Mouse (Mus musculus) large intestine, adult 2 months (tissue): Measurements from ENCODE around the gene Gm45716. TPM values are rescaled to one million over a fixed set of nuclear protein-coding genes. Genes with fewer than 3 reads are reported as not detected.

Source experiments
- DNase-seq: peaks from one replicate; pipeline ENCODE4 v3.0.0-alpha.2; 2012; ENCODE audit warnings: low read depth, low spot score
- WGBS: fragments of 180-500 bp; shearing (Covaris S2); methylation state at CpG from one replicate; pipeline ENCODE4 v1.1.7; 2018; 5-methylcytosine and 5-hydroxymethylcytosine counted together
- polyA plus RNA-seq: library from polyadenylated mRNA; depleted of rRNA; stranded (reverse); fragments of >200 nt; gene quantifications from 2 replicates; pipeline ENCODE4 v1.2.3, GENCODE M21; 2012; rRNA removed

Gm45716 gene
- polyA plus RNA-seq = 1.8 and 3.1 TPM in 2 replicates

DNA sequence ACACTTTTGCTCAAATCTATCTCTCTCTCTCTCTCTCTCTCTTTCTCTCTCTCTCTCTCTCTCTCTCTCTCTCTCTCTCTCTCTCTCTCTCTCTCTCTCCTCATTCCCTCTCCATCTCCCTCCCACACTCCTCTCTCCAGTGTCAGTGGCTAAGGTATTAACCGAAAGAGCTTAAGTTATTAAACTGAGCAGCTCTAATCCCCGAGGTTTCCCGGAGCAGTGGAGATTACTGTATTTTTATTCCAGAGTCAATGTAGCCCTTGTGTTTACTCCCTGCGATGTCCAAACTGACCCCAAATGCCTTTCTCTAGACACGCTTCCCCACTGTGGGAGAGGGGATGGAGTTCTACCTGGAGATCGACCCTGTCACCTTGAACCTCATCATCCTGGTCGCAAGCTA is at the start of gene Gm45716:
Gm45716 (plus strand) TSS at position 243 of the 400 bp plus-strand sequence.
- WGBS = 85% methylated on average over 7 of the region's 7 CpGs

GRCm38 (mm10) chr11:90142393-90142792 is 45.1 kb upstream of the Gm45716 start:
- 45% methylated on average over 4 of the region's 4 CpGs for WGBS
- no peak for DNase-seq

More for the DNA sequence above, at the start of gene Gm45716:
- no peak for DNase-seq

- 61% methylated on average over 4 of the region's 4 CpGs for WGBS
- DNase-seq = no peak
Measured at GRCm38 (mm10) chr11:90142936-90143335, 44.5 kb upstream of the Gm45716 start.

DNA sequence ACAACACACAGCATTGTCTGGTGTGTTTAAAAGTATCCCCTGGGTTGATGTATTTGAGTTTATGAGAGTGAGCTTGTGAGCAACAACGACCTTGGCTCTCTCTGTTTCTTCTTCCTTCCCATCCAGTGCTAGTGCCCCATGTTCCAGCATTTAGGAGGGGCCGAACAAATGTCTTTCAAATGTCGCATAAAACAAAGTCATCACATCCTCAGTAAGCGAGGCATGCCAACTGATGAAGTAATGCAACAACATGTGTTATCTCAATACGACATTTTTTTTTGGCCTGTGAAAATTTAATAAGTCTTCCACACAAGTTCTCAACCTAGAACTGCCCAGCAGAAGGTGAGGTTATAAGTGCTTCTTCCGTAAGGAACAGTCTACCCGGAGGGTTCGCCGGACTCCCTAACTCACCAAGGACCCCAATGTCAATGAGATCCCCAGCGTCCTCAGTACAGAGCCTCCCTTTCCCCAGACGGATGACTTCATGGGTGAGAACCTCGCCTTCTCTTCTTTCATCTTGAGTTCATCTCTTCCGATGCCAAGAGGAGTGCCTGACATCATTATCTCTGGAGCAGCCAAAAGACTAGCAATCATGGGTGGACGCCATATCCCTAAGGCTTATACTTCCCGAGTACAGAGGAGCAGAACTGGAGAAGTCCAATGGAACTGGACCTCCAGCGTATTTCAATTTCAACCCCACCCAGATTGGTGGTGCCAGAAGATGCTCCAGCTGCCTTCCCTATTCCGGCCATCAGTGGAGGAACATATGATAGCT is 41.2 kb upstream of the Gm45716 start:
- DNase-seq = no peak
- 88% methylated on average over 17 of the region's 17 CpGs for WGBS

GRCm38 (mm10) chr11:90155066-90155465 is 32.4 kb upstream of the Gm45716 start:
- WGBS = 38% methylated on average over 5 of the region's 5 CpGs

DNA sequence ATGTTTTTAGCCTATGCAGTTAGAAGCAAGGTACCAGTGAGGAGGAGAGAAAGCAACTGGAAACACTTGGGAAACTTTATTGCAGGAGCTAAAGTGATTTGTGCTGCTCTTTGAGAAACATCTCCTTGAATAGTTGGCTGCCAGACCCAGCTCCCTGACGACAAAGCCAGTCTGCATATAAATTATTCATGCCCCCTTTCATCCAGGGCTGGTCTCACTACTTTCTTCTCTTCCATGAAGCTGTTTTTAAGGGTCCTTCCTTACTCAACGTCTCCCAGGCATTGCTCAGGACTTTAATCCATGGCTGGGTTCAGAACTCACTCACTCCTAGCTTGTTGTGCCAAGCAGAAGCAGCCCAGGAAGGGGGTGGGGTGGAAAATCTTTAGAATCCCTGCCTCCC is 32.0 kb upstream of the Gm45716 start:
- WGBS = 21% methylated on average over 2 of the region's 2 CpGs

More at GRCm38 (mm10) chr11:90155066-90155465, 32.4 kb upstream of the Gm45716 start:
- no peak for DNase-seq

GRCm38 (mm10) chr11:90167771-90168170 is 19.7 kb upstream of the Gm45716 start:
- WGBS = 33% methylated on average over 6 of the region's 6 CpGs
- no peak for DNase-seq

More for the DNA sequence above, 32.0 kb upstream of the Gm45716 start:
- DNase-seq = no peak

- DNase-seq = no peak
- 88% methylated on average over 10 of the region's 10 CpGs for WGBS
Measured at GRCm38 (mm10) chr11:90168338-90169065, 19.0 kb upstream of the Gm45716 start.

DNA sequence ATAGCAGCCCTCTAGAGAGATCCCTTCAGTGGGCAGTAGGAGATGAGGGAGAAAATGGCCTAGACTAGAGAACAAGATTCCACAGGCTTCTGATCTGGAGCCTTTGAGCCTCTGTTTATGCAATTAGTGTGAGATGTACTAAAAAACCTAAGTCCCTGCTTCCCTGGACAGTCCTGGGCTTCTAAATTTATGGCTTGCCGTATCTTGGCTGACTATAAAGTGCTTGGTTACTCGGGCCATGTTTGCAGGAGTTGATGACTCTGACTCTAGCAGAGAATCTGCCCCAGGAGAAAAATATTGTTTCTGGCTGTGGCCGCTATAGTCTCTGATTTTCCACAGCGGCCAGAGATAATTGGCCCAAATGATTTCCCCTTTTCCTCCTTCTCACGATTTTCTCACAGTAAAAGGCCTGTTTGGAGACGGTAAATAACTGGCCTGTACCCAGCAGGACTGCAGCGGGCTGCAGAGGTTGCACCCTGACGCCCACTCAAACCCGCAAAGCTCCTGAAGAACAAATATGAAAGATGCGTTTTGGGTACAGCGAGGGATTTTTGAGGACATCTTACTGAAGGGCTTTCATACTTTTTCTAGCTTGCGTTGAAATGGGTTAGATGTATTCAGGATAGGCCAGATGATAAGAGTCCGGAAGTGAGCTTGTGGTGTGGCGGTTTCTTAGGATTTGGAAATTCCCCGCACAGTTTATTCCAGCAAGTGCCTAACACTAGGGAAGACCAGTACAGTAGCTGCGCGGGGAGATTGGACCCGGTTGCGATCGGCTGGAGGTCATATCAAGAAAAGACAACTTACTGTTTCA is 18.1 kb upstream of the Gm45716 start:
- 42% methylated on average over 20 of the region's 20 CpGs for WGBS

DNA sequence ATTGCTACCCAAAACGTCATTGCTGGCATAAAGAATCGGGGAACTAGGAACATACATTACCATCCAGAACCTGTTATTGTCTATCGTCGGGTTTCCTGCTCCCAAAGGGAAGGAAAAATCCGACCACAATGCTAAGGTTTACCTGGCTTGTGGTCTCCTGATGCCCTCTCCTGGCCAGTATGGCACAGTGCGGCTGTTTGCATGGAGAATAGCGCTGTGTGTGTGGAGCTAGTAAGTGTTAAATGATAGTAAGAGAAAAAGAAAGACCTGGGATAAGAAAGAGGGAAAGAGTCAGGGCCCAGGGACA is 17.5 kb upstream of the Gm45716 start:
- no peak for DNase-seq
- WGBS = 3% methylated on average over 7 of the region's 7 CpGs

More for the DNA sequence above, 18.1 kb upstream of the Gm45716 start:
- DNase-seq = no peak

GRCm38 (mm10) chr11:90172331-90172730 is 15.2 kb upstream of the Gm45716 start:
- 73% methylated on average over 6 of the region's 6 CpGs for WGBS
- DNase-seq = no peak

DNA sequence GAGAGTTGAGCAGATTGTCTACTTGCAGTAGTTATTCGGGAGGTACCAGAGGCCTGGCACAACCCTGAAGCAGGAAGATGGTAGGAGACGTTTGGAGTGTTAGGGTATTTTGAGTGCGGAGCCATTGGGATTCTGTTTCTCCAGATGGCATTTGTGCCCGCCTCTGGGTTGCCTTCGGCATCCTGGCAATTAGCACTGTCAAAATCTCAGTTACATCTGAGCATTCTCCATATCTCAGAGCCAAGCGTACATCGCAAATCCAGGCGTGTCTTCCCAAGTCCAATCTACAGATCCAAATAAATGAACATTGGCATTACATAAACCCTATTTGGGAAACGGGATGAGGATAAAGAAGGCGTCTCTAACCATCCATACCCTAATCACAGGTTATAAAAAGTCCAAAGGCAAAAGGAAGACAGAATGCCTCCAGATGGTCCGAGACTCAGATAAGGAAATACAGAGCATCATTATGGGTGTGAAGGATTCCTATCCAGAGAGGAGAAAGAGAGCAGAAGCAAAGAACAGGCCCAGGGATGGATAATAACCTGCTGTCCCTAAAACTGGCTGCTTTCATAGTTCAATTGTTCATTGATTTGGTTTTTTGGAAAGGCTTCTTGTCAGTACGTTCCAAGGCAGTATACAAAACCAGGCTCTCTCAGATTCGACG is 11.7 kb upstream of the Gm45716 start:
- DNase-seq = no peak
- WGBS = 75% methylated on average over 14 of the region's 14 CpGs

GRCm38 (mm10) chr11:90177389-90177788 is 10.1 kb upstream of the Gm45716 start:
- DNase-seq = no peak
- 93% methylated on average over 6 of the region's 6 CpGs for WGBS

- DNase-seq = no peak
- 7% methylated on average over 2 of the region's 2 CpGs for WGBS
Measured at GRCm38 (mm10) chr11:90183361-90183760, 4.1 kb upstream of the Gm45716 start.

GRCm38 (mm10) chr11:90184756-90185155 is 2.7 kb upstream of the Gm45716 start:
- WGBS = 41% methylated on average over 4 of the region's 4 CpGs
- no peak for DNase-seq

DNA sequence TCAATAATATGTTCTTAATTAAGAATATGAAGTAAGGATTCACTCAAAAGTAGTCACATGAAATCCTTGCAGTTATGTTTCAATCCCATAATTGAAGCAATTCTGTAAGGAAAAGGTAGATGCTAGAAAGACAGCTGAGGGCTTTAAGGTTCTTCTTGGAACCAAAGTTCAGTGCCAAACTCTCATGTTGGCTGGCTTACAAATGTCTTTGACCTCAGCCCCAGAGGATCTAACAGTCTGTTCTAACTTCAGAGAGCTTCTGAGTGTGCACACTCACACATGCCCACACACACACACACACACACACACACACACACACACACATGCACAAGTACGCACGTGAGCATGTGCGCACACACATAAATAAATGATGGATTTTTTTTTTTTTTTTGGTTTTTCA is 2.7 kb downstream of the Gm45716 start:
- 87% methylated on average over 3 of the region's 3 CpGs for WGBS
- no peak for DNase-seq

DNA sequence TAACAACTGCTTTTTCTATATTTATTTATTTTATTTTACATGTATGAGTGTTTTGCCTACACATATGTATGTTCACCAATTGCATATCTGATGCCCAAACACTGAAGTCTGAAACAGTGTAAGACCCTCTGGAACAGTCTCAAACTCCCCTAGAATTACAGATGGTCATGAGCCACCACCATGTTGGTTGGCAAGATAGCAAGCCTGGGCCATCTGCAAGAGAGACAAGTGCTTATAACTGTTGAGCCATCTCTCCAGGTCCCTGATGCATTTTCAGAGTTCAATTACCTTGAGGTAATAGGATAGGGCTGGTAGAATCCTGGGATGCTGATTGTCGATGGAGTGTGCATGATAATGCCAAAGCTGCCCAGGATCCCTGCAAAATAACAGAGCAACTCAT is 7.5 kb downstream of the Gm45716 start:
- 80% methylated on average over 1 of the region's 1 CpGs for WGBS
- DNase-seq = no peak

GRCm38 (mm10) chr11:90195756-90196520 is 8.5 kb downstream of the Gm45716 start:
- DNase-seq = no peak
- WGBS = 35% methylated on average over 11 of the region's 11 CpGs
